Mouse (Mus musculus) gastrocnemius, adult 18-20 months (tissue): Measurements from ENCODE around the gene Ssty1. TPM values are rescaled to one million over a fixed set of nuclear protein-coding genes. Genes with fewer than 3 reads are reported as not detected.
"Not testable (repeated sequence)": the region's sequence is repeated elsewhere in the genome, so short reads cannot be mapped to it uniquely, and the experiment has no call there.

Experiments
- DNase-seq: peaks from one replicate; pipeline ENCODE4 v3.0.0; 2021; ENCODE audit warnings: low spot score
- long read RNA-seq, 2 experiments: library from polyadenylated mRNA; stranded (forward); transcript quantifications; one replicate each; pipeline ENCODE4 v2.0.0; 2021
- total RNA-seq, 2 experiments: library from RNA; stranded (reverse); gene quantifications; 2 replicates each; pipeline ENCODE4 v1.2.3; 2021

Gene Ssty1
- total RNA-seq = not detected
- long read RNA-seq, experiment 1 = 0 reads
- long read RNA-seq, experiment 2 = 0 reads

GRCm38 (mm10) chrY:18088816-18089215 is at the start of gene Ssty1:
TSS of gene Ssty1 (plus strand) at chrY:18089116.
- DNase-seq = not testable (repeated sequence)

GRCm38 (mm10) chrY:18061712-18062111 is 27.2 kb upstream of the Ssty1 start, which contains the start of gene Gm21764:
TSS of gene Gm21764 (minus strand) at chrY:18061812.
- not testable (repeated sequence) for DNase-seq

Other genes starting within 250 kb of the Ssty1 start
- gene Gm21904, start 242.8 kb upstream of the Ssty1 start, total RNA-seq = not detected
- gene Gm20772, start 214.4 kb upstream of the Ssty1 start, total RNA-seq = not detected
- gene Gm20831, start 214.4 kb upstream of the Ssty1 start, total RNA-seq = not detected
- gene Srsy, start 151.8 kb upstream of the Ssty1 start, total RNA-seq = not detected
- not detected for gene Gm21764, start 27.3 kb upstream of the Ssty1 start, total RNA-seq